Mouse (Mus musculus) adrenal gland, postnatal 4 days (tissue): ENCODE results near the gene Snd1. TPM values are rescaled to one million over a fixed set of nuclear protein-coding genes. Genes with fewer than 3 reads are reported as not detected.

ENCODE experiments used
- total RNA-seq, 2 experiments: library from RNA; stranded (reverse); gene quantifications; 2 replicates each; pipeline ENCODE4 v1.2.3; 2021

Snd1 gene
- total RNA-seq, 2 experiments from 2014 or later, result 148 to 163 TPM

Other genes starting within 250 kb of the Snd1 start
- 10 to 100 TPM; 23.6 to 25.7 TPM for gene Zfp800, start 77.1 kb upstream of the Snd1 start, total RNA-seq
- 100 to 1,000 TPM; 202 to 211 TPM for gene Arf5, start 51.6 kb upstream of the Snd1 start, total RNA-seq
- not detected for gene Fscn3, start 47.4 kb upstream of the Snd1 start, total RNA-seq
- 10 to 100 TPM; 17.3 to 20.6 TPM for gene Gcc1, start 46.7 kb upstream of the Snd1 start, total RNA-seq
- not detected for gene Pax4, start 25.8 kb upstream of the Snd1 start, total RNA-seq